Mouse (Mus musculus) small intestine, adult 10 weeks (tissue): Measurements from ENCODE around the gene Nkiras1. TPM values are rescaled to one million over a fixed set of nuclear protein-coding genes. Genes with fewer than 3 reads are reported as not detected.

ENCODE experiments used
- polyA plus RNA-seq: library from polyadenylated mRNA; stranded (reverse); fragments of 350-450 nt; fragmentation: Illumina TruSeq; extraction: RNeasy Lipid Tissue Mini Kit (QIAGEN cat#74804); gene quantifications from one replicate; pipeline ENCODE4 v1.2.3, GENCODE M21; 2014; ENCODE audit warnings: low replicate concordance

Nkiras1 gene
- 46.6 TPM for polyA plus RNA-seq

GRCm38 (mm10) chr14:18270529-18271441 lies at the start of gene Nkiras1, which contains the start of gene Rpl15:
Gene Nkiras1 (plus strand): TSS chr14:18271136.
Gene Rpl15 (minus strand): TSS chr14:18271391.

DNA sequence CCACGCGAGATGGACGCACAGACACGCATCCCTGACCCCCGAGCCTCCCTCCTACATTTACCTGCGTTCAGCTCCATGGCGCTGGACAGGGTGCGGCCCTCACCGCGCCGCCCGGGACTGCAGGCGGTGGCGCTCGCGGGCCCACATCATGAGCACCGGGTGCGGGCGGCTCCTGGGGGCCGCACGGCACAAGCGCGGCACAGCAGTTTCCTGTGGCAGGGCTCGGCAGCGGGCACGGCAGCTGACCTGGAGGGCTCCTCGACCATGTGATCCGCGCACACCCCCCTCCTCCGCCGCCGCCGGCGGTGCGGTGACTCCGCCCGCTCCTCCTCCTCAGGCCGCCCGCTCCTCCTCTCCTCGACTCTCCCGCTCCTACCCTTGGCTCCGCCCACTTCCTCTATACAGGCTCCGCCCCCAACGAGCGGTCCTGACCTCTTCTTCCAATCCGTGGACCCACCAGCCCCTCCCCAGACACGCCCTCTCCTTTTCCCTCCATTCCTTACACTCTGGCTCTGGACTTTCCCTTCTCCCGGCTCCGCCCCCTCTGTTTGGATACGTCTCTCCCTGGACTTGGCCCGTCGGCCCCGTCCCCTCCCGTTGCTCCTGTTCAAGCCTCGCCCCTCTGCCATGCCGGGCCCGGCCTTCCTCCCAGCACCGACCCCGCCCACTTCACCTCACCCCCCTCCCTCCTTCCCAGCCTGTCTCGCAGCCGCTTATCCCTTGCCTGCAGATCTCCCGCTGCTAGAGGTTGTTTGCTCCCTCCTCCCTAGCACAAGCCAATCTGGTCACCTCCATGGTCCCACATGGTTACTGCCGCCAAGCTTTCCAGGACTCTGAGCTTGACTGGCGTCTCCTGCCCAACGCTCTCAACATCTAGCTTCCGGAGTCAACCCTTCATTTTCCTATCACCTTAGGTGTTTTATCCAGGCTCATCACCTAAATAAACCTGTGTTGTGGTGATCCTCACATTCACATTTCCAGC lies 31.9 kb upstream of the Nkiras1 start, which contains the start of gene Nr1d2:
TSS of gene Nr1d2 (minus strand) at position 378 of the 982 bp plus-strand sequence.

DNA sequence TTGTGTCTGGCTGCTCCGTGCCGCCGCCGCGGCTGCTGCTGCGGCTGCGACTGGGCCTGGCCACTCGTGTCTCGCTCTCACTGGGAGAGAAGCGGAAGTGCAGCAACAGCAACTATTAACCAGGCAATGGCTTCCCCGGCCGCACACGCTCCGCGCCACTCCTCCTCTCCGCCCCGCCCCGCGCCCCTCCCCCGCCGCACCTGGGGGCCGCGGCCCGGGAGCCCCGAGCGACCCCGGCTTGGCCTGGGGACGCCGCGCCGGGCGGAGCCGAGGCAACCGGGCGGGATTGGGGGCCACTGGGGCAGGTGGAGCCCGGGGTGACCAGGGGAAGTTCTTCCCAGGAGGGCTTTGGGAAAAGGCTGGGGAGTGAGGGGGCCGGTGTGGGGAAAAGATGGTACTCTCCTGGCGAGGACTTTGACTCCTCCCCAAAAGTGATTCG lies 60.8 kb downstream of the Nkiras1 start, which contains the start of gene Ube2e1:
TSS of gene Ube2e1 (minus strand) at position 167 of the 439 bp plus-strand sequence.

Other genes starting within 250 kb of the Nkiras1 start
- 138 TPM for gene Nr1d2, start 32.0 kb upstream of the Nkiras1 start, polyA plus RNA-seq
- gene Rpl15, start 255 bp downstream of the Nkiras1 start, polyA plus RNA-seq, result 116 TPM
- gene Ube2e1, start 60.7 kb downstream of the Nkiras1 start, polyA plus RNA-seq, result 145 TPM